Mouse (Mus musculus) layer of hippocampus, adult 11-12 months (tissue): ENCODE measurements at regions not wholly inside any gene's neighbourhood (a gene's known extent, or its start where the extent isn't known, plus 50 kb on each side); places are given as distances from the start of the nearest gene placed in this dataset.

ENCODE experiments used
- DNase-seq: peaks from one replicate; pipeline ENCODE4 v3.0.0; 2022; ENCODE audit warnings: low spot score

DNA sequence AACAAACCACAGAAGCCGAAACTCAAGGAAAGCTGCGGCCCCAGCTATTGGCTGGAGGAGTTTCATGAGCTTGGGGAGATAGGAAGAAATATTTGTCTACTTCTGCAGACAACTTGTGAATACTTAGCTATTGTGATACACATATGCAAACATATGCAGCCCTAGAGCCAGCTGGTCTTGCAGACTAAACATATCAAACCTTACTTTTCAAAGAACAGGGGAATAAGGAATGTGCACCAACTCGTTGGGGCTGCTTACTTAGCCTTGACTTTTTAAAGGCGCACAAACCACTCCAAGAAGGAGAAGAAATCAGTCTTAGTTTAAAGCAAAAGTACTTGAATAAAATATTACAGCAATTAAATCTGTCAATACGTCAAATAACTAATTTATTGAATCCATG is 106.8 kb upstream of the Lpar1 start:
- DNase-seq: no peak

DNA sequence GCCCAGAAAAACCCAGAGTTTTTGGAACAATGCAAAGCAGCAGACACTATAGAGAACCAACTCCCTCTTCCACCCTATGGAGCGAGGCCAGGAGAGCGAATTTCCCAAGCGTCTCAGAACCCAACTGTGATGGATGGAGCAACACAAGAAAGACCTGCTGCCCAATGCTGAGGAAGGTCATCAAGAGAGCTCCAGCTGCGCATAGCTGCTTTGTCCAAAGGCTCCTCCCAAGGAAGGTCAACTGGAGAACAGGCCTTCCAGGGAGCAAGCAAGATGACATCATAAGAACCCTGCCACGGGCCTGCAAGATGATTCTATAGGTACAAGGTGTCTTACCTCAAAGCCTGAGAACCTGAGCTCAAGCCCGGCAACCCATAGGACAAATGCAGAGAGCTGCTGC is 104.5 kb upstream of the Lpar1 start:
- DNase-seq: no peak

DNA sequence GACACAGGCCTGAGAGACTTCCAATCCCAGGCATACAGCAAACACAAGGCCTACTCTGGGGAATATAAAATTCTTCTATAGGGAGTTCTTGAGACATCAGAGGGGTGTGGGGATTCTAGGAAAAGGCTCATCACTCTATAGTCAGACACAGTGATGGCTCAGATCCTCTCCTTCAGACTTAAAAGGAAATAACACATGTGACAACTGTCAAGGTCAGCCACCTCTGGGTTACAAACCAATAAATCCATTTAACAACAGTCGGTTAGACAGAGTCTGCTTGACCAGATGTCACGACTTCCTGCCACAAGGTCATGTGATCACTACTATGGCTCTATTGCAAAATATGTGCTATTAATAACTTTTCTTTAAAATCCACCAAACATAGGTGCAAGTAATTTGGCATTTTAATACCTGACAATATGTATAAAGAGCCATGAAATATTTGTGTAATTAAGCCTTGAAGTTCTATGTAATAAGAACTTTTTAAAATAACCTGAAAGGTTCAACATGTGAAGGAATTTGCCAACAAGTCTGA is 94.1 kb upstream of the Lpar1 start:
- DNase-seq: no peak

DNA sequence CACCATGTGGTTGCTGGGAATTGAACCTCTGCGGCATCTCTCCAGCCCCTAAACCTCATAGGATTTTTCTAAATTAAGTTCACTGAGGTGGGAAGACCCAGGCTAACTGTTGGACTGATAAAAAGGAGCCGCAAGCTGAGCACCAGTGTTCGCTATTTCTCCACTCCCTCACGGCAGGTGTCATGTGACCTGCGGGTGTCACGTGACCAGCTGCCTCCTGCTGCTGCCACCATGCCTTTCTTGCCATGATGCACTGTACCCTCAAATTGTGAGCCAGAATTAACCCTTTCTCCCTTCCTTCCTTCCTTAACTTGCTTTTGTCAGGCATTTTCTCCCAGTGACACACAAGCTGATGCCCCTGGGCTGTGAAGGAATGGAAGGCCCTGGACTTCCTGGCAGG is 93.1 kb upstream of the Lpar1 start:
- DNase-seq: no peak

DNA sequence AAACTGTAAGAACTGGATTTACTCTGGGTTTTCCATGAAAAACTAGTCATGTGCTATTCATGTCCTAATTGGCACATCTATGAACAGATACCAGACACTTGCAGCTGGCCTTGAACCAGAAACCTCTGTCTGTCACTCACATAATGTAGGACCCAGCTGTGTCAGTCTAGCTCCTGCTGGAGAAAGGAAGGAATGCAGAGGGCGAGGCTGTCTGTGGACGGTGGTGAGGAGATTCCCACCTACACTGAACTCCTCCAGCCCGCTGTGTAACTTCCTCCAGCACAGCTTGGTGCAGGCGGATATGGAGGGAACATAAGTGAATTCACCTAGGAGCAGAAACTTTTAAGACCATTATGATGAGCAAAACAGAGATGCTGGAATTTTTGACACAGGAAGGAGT is 89.7 kb upstream of the Lpar1 start:
- no peak for DNase-seq

DNA sequence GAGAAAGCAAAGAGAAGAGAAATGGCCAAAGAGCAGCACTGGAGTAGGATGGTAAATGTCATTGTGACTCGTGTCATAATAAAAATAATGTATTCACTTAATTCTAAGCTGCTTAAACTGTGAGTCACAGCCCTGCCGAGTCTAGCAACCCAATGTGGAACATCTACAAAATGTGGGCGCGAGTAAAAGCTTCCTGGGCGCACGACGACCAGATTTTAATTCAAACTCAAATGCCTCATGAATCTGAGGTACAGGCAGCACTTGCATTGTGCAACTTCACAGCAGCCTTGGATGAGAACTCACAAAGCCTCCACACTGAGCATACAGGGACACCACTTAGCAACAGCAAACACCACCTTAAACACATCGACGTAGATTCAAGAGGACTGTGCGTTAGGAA is 88.5 kb upstream of the Lpar1 start:
- DNase-seq: peak; percentile 22

DNA sequence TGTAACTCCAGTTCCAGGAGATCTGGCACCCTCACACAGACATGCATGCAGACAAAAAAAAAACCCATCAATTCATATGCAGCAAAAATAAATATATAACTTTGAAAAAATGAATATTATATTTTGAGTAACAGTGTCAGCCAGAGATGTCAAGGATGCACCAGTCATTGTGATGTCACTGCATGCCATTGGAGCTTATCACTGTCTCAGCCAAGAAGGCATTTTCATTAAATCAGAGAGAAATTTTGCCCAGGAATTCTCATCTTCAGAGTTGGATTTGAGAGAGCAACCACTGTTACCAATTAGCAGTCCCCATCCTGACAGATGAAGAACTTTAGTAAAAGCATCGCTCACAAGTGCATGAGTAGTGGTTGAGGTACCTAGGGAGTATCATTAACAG is 79.0 kb upstream of the Lpar1 start:
- DNase-seq: no peak

GRCm38 (mm10) chr4:58631415-58631814 is 77.7 kb upstream of the Lpar1 start:
- no peak for DNase-seq

DNA sequence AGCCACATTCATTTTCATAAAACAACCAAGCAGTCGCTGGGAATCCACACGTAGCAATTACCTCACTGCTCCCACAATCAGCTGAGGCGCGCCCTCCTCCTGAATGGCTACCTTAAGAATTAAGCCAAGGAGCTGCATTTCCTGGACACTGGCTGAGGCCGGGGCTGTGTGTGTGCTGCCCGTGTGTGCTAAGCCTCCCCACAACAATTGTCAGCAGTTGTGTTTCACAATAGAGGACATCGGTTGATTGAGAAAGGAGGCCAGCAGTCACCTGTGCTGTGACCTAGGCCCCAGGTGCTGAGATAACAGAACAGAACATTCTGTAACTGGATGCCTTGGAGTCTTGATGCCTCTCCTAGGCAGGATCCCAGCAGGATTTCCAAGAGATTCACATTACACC is 73.3 kb upstream of the Lpar1 start:
- no peak for DNase-seq

GRCm38 (mm10) chr4:58624059-58624458 is 70.4 kb upstream of the Lpar1 start:
- DNase-seq: no peak

- no peak for DNase-seq
Measured at GRCm38 (mm10) chr4:58620641-58621040, 66.9 kb upstream of the Lpar1 start.

DNA sequence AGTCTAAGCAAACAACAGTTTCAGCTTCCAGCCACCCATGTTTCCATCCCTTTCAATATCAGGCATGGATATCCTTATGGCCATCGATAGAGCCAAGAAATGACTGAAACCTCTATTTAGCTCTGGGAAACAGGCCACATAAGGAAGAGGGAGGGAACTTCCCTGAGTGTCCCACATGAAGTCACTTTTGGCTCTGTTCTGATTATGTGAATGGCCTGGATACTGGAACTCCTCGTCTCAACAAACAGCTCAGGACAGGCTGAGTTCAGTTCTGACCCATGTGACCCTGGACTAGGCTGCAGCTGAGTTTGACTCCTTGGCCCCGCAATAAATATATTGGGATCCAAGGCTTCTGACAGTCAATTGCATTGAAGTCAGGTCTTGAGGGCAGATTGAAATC is 63.6 kb upstream of the Lpar1 start:
- no peak for DNase-seq

DNA sequence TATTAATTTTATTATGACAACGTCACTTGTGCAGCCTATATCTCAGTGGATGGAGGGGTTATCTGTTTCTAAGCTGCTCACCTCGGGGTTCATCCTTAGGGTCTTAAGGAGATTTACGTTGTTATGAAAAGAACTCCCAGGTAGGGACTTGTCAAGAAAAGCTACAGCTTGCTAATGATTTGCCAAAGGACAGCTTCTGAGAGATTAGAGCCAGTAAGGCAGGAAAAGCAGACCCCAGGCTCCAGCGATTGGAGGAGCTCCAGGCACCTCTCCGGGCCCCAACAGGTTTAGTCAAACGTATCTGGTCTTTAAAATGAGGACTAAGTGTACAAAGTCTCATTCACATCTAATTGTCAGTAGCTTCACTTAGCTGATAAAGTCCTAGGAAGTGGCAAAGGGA is 59.8 kb upstream of the Lpar1 start:
- no peak for DNase-seq

DNA sequence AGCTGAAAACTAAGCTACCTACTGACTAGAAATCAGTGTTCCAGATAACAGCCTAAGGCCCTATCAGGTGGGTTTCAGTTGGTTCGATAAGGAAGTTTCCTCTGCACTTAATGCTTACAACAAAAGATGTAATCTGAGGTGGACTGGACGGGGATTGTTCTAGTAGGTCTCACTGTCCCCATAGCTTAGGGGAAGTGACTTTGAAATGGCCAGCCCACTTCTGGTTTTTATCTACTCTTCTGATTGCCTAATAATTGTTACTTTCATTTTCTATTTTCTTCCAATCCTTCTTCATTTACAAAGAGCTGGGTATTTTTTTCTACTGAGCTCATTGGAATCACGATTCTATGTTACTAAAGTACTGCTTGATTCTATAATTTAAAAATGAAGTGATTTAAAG is 59.3 kb upstream of the Lpar1 start:
- no peak for DNase-seq

GRCm38 (mm10) chr4:58607491-58607890 is 53.8 kb upstream of the Lpar1 start:
- no peak for DNase-seq

GRCm38 (mm10) chr4:58605941-58606340 is 52.2 kb upstream of the Lpar1 start:
- no peak for DNase-seq
